Mouse (Mus musculus) induced T-regulatory cell, adult 2 months (primary cell): ENCODE data around the gene Gm10330.
"Not testable (repeated sequence)": the region's sequence is repeated elsewhere in the genome, so short reads cannot be mapped to it uniquely, and the experiment has no call there.

Source experiments
- DNase-seq: peaks from one replicate; pipeline ENCODE4 v3.0.0-alpha.2; 2012; ENCODE audit warnings: low read depth

The Gm10330 gene

DNA sequence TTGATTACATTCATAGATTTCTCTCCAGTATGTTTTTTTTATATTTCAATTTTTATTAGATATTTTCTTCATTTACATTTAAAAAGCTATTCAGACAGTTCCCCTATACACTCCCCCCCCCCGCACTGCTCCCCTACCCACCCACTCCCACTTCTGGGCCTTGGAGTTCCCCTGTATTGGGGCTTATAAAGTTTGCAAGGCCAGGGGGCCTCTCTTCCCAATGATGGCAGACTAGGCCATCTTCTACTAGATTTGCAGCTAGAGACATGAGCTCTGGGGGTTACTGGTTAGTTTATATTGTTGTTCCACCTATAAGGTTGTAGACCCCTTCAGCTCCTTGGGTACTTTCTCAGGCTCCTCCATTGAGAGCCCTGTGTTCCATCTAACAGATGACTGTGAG lies at the start of gene Gm10330:
Gm10330 (minus strand) TSS at position 101 of the 400 bp plus-strand sequence.
- DNase-seq = not testable (repeated sequence)

DNA sequence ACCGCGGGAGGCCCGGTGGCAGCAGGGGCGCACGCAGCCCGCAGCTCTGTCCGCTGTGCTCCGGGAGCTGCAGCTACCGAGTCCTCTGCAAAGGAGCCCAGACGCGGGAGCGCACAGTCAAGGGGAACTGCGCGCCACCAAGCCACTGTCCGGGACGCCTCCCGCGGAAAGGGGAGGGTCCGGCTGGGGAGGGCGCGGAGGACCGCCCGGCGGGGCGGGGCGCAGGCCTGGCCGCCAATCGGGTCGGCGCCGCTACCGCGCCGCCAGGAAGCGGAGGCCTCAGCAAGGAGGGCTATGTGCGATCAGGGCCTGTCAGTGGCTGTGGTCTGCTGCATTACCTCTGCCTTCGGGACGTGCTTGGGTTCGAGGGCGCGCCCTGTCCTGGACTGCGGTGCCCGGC lies 20.7 kb upstream of the Gm10330 start:
- not testable (repeated sequence) for DNase-seq

DNA sequence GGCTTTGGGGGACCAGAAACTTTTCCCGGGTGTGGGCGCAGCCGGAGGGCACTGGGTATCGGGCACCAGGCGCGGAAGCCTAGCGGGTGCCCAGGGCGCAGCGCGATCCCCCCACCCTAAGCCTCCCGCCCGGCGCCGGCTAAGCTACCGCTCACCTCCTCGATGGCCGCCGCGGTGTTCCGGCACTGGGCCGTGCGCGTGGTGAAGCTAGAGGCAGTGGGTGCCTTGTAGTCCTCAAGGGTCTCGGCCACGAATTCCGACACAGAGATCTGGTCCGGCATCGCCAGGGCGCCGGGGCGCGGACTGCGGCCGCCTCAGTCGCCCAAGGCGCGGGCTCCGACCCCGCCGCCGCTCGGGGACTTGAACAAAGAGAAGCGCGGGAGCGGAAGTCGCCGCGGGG lies 20.3 kb upstream of the Gm10330 start:
- DNase-seq = not testable (repeated sequence)
